Mouse (Mus musculus): ENCODE results near the gene Ppp1r36.

DNA sequence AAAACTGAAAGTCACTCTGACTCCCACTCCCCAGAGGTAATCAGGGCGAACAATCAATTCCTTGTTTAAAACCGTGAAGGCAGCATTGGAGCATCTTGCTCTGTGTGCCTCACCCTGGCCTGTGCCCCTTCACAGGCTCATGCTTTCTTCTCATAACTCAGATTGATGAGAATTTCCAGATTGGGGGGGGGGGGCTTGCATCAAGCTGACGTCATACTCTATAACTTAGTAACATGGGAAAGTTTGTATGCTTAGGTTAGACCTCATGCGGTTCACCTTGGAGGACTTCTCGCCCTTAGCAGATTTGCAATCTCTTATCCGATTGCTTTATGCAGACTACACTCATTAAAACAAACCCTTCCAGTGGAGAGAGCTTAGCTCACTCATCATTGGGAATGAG is 43.3 kb upstream of the Ppp1r36 start:
- TF ChIP-seq CTCF (IDR thresholded peaks at IDR 0.05; ENCODE audit: low read depth, low read length) (no peak), EP300 (IDR thresholded peaks at IDR 0.05; ENCODE audit: insufficient read depth, low read depth, low read length) (no peak)
